ENCODE assay signal across 28 mouse cellular contexts in genomic region chr16:41747874-41748273, GRCm38 (mm10).
DNase-seq lines count a peak whose midpoint lies in the region; ATAC-seq lines count a peak whose summit lies in the region.
"Had no signal": no experiment of that assay in that cellular context is flagged by ENCODE, and none has a peak within 500 bp of the region (broad histone marks: within the 10 kb centered on the region; RNA-seq: fewer than 3 reads in every experiment).

No protein-coding gene starts in this region.

- no peak overlapping the region for H3K9ac ChIP-seq in forebrain, embryonic 11.5 days (ENCODE audit: low read length)
- H3K9ac ChIP-seq in forebrain, embryonic 13.5 days, result no peak overlapping the region
- H3K9ac ChIP-seq in hindbrain, embryonic 11.5 days (ENCODE audit: low read depth, low read length), result no peak overlapping the region
- H3K9ac ChIP-seq: embryonic facial prominence, embryonic 12.5 days; embryonic facial prominence, embryonic 15.5 days; heart, embryonic 13.5 days; hindbrain, embryonic 13.5 days; intestine, embryonic 15.5 days had no signal

- no peaks in the 10 kb centered on the region for H3K9me3 ChIP-seq in forebrain, embryonic 11.5 days (ENCODE audit: control insufficient read depth, low read length)
- no peaks in the 10 kb centered on the region for H3K9me3 ChIP-seq in forebrain, embryonic 13.5 days (replicated peaks)
- no peaks in the 10 kb centered on the region for H3K9me3 ChIP-seq in hindbrain, embryonic 11.5 days (ENCODE audit: control insufficient read depth, low read length)
- no peaks in the 10 kb centered on the region for H3K9me3 ChIP-seq in hindbrain, embryonic 10.5 days
- H3K9me3 ChIP-seq: embryonic facial prominence, embryonic 12.5 days; embryonic facial prominence, embryonic 15.5 days; heart, embryonic 10.5 days; heart, embryonic 13.5 days; hindbrain, embryonic 13.5 days; intestine, embryonic 15.5 days had no signal

- peak; percentile 60 for ATAC-seq in forebrain, embryonic 11.5 days (replicated peaks; ENCODE audit: low FRiP score)
- no peak for ATAC-seq in forebrain, embryonic 13.5 days
- ATAC-seq in hindbrain, embryonic 11.5 days (ENCODE audit: low FRiP score), result 0 out of 2 replicates have a peak, but pooled peaks have one; percentile 25
- ATAC-seq: hindbrain, embryonic 16.5 days had no signal

- H3K27me3 ChIP-seq in forebrain, embryonic 11.5 days (ENCODE audit: control insufficient read depth, insufficient read depth, low read length), result no peaks in the 10 kb centered on the region
- H3K27me3 ChIP-seq in forebrain, embryonic 13.5 days, result no peaks in the 10 kb centered on the region
- no peaks in the 10 kb centered on the region for H3K27me3 ChIP-seq in hindbrain, embryonic 11.5 days (ENCODE audit: control insufficient read depth, insufficient read depth, low read length)
- H3K27me3 ChIP-seq in hindbrain, embryonic 10.5 days (ENCODE audit: insufficient read depth, poor library complexity, severe bottlenecking), result no peaks in the 10 kb centered on the region
- H3K27me3 ChIP-seq: CH12.LX; embryonic facial prominence, embryonic 12.5 days; embryonic facial prominence, embryonic 15.5 days; heart, embryonic 13.5 days; hindbrain, embryonic 13.5 days; intestine, embryonic 15.5 days had no signal

- no peak for DNase-seq in forebrain, embryonic 11.5 days (ENCODE audit: low spot score)
- no peak for DNase-seq in hindbrain, embryonic 11.5 days (ENCODE audit: low spot score)
- no peak for DNase-seq in hindbrain, embryonic 10.5 days (ENCODE audit: low spot score)
- peak; percentile 59 for DNase-seq in Muller cell, postnatal 12 days (ENCODE audit: inconsistent ontology term)
- DNase-seq in retina, embryonic 14.5 days (ENCODE audit: low spot score), result peak; percentile 34
- DNase-seq in gastrocnemius, postnatal 10 days, result no peak
- DNase-seq: adrenal gland, adult 2 months; adrenal gland, postnatal 14 days; B cell, adult 2 months; cerebellum, adult 11-12 months; cerebellum, adult 9-11 months; cerebellum, postnatal 25 days; gastrocnemius, postnatal 36 days; heart, adult 2 months; heart, postnatal 14 days; heart, postnatal 4 days; kidney, adult 11 months had no signal

- H3K27ac ChIP-seq in forebrain, embryonic 11.5 days (ENCODE audit: low read depth, low read length), result no peak overlapping the region
- H3K27ac ChIP-seq in forebrain, embryonic 13.5 days, result no peak overlapping the region
- H3K27ac ChIP-seq in hindbrain, embryonic 11.5 days (ENCODE audit: low read depth, low read length), result no peak overlapping the region
- no peak overlapping the region for H3K27ac ChIP-seq in hindbrain, embryonic 10.5 days
- H3K27ac ChIP-seq: embryonic facial prominence, embryonic 12.5 days; embryonic facial prominence, embryonic 15.5 days; heart, adult 2 months; heart, embryonic 10.5 days; heart, embryonic 13.5 days; hindbrain, embryonic 13.5 days; intestine, embryonic 15.5 days had no signal

- peaks cover 4% of the 10 kb centered on the region; the same call in 1 of the 2 replicates for H3K4me1 ChIP-seq in forebrain, embryonic 11.5 days (replicated peaks; ENCODE audit: control insufficient read depth, insufficient read depth, low read length)
- peaks cover 29% of the 10 kb centered on the region for H3K4me1 ChIP-seq in forebrain, embryonic 13.5 days
- no peaks in the 10 kb centered on the region for H3K4me1 ChIP-seq in hindbrain, embryonic 11.5 days (replicated peaks; ENCODE audit: control insufficient read depth, insufficient read depth, low read length)
- 0 out of 2 replicates have a peak, but pooled peaks cover 3% of the 10 kb centered on the region for H3K4me1 ChIP-seq in hindbrain, embryonic 10.5 days (replicated peaks)
- H3K4me1 ChIP-seq: embryonic facial prominence, embryonic 12.5 days; embryonic facial prominence, embryonic 15.5 days; heart, embryonic 10.5 days; intestine, embryonic 15.5 days had no signal

- no peak overlapping the region for H3K4me2 ChIP-seq in forebrain, embryonic 11.5 days (ENCODE audit: low read depth, low read length, severe bottlenecking)
- H3K4me2 ChIP-seq in forebrain, embryonic 13.5 days, result no peak overlapping the region
- no peak overlapping the region for H3K4me2 ChIP-seq in hindbrain, embryonic 11.5 days (replicated peaks; ENCODE audit: low read depth, low read length)
- H3K4me2 ChIP-seq: embryonic facial prominence, embryonic 12.5 days; embryonic facial prominence, embryonic 15.5 days; heart, embryonic 13.5 days; hindbrain, embryonic 13.5 days; intestine, embryonic 15.5 days had no signal

- WGBS in forebrain, embryonic 11.5 days, result 60% methylated on average over 2 of the region's 2 CpGs
- WGBS in forebrain, embryonic 13.5 days, result 51% methylated on average over 2 of the region's 2 CpGs
- WGBS in hindbrain, embryonic 11.5 days, result 82% methylated on average over 2 of the region's 2 CpGs
- WGBS in hindbrain, embryonic 10.5 days, result 88% methylated on average over 2 of the region's 2 CpGs

- H3K36me3 ChIP-seq in forebrain, embryonic 11.5 days (ENCODE audit: control insufficient read depth, insufficient read depth, low read length), result no peaks in the 10 kb centered on the region
- no peaks in the 10 kb centered on the region for H3K36me3 ChIP-seq in forebrain, embryonic 13.5 days (ENCODE audit: poor library complexity, severe bottlenecking)
- H3K36me3 ChIP-seq in hindbrain, embryonic 11.5 days (ENCODE audit: control insufficient read depth, insufficient read depth, low read length), result no peaks in the 10 kb centered on the region
- H3K36me3 ChIP-seq in hindbrain, embryonic 10.5 days, result no peaks in the 10 kb centered on the region
- H3K36me3 ChIP-seq: embryonic facial prominence, embryonic 12.5 days; embryonic facial prominence, embryonic 15.5 days; G1E; heart, embryonic 10.5 days; heart, embryonic 13.5 days; hindbrain, embryonic 13.5 days; intestine, embryonic 15.5 days had no signal

- H3K4me3 ChIP-seq in forebrain, embryonic 11.5 days (ENCODE audit: low read depth, low read length), result no peak overlapping the region
- no peak overlapping the region for H3K4me3 ChIP-seq in forebrain, embryonic 13.5 days
- no peak overlapping the region for H3K4me3 ChIP-seq in hindbrain, embryonic 11.5 days (ENCODE audit: low read depth, low read length)
- no peak overlapping the region for H3K4me3 ChIP-seq in hindbrain, embryonic 10.5 days
- H3K4me3 ChIP-seq: embryonic facial prominence, embryonic 12.5 days; embryonic facial prominence, embryonic 15.5 days; erythroblast, embryonic 14.5 days; heart, adult 2 months; heart, embryonic 10.5 days; heart, embryonic 13.5 days; hindbrain, embryonic 13.5 days; intestine, embryonic 15.5 days had no signal

Comparison
In these comparisons a context has a peak if more than half of its experiments do, and no peak if none do; other contexts are left out.
1. DNase-seq: peak in Muller cell, postnatal 12 days (single experiment) and retina, embryonic 14.5 days (single experiment); none in forebrain, embryonic 11.5 days (single experiment), hindbrain, embryonic 11.5 days (single experiment), hindbrain, embryonic 10.5 days (single experiment) and gastrocnemius, postnatal 10 days (single experiment).